Mouse (Mus musculus) megakaryocyte, embryonic 14.5 days (primary cell): ENCODE results near the gene Ppp5c. TPM values are rescaled to one million over a fixed set of nuclear protein-coding genes. Genes with fewer than 3 reads are reported as not detected.
"Not testable (repeated sequence)": the region's sequence is repeated elsewhere in the genome, so short reads cannot be mapped to it uniquely, and the experiment has no call there.

Experiments used
- H3K27me3 ChIP-seq: replicated peaks from 2 replicates; pipeline ENCODE3; 2012; ENCODE audit warnings: inconsistent platforms
- H3K36me3 ChIP-seq: replicated peaks from 2 replicates; pipeline ENCODE3; 2012; ENCODE audit warnings: low read length, inconsistent platforms, mixed read lengths
- H3K4me1 ChIP-seq: 2 replicates; pipeline ENCODE4 v1.6.1; 2012; ENCODE audit warnings: inconsistent platforms
- H3K4me3 ChIP-seq: replicated peaks from 2 replicates; pipeline ENCODE3; 2012; ENCODE audit warnings: moderate library complexity, mild to moderate bottlenecking, inconsistent platforms
- H3K9me3 ChIP-seq: 2 replicates; pipeline ENCODE4 v1.6.1; 2012; ENCODE audit warnings: inconsistent platforms
- FLI1 ChIP-seq: IDR thresholded peaks from 2 replicates; pipeline ENCODE4 v1.6.1; 2012; ENCODE audit warnings: low read length, inconsistent platforms, mixed read lengths
- GATA1 ChIP-seq: IDR thresholded peaks from 3 replicates; pipeline ENCODE4 v1.6.1; 2012; ENCODE audit warnings: mixed read lengths, low read length, inconsistent platforms, borderline replicate concordance
- polyA plus RNA-seq: library from polyadenylated mRNA; stranded (reverse); fragments of >175 nt; gene quantifications from 2 replicates; pipeline ENCODE4 v1.2.3, GENCODE M21; 2012; ENCODE audit warnings: low replicate concordance; ENCODE audit not compliant: insufficient read depth

Gene Ppp5c
- 55.6 and 70.0 TPM in 2 replicates for polyA plus RNA-seq

DNA sequence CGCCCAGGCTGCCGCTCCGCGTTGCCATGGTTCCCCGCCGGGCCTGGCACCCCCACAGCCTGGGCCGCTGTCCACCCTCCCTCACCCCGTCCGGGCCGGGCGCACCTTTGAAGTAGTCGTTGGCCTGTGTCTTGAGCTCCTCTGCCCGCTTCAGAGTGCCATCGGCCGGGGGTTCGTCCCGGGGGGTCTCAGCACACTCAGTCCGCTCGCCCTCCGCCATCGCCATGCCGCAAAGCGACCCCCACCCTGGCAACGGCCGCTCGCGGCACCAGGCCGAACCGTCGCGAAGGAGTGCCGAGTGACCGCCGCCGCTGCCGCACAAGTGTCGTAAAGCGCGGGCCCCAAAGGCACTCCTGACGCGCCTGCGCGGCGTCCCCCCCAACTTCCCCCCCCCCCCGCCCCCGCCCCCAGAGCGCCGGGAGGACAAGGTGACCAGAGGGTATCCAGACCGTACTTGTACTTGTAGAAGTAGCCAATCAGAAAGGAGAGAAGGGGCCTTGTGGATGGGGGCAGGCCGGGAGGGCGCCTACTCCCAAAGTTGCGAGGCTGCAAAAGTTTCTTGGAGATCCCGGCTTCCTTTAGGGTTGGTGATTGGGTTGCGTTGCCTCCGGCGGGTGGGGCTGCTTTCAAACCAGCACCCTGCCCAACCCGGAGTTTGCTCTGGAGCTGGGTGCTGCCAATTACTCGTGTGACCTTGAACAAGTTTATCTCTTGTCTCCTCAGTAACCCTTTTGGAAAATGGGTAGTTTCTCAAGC, at the start of gene Ppp5c:
Gene Ppp5c (minus strand): TSS at position 337 of the 756 bp plus-strand sequence.
- Histone ChIP-seq H3K4me1 (peaks cover 53% of the 10 kb centered on the region), H3K27me3 (no peaks in the 10 kb centered on the region), H3K9me3 (no peaks in the 10 kb centered on the region), H3K36me3 (peaks cover 36% of the 10 kb centered on the region), H3K4me3 (peak within 1 kb of the TSS; percentile 98)
- TF ChIP-seq FLI1 (no peak), GATA1 (no peak)

GRCm38 (mm10) chr7:17076542-17076941, 48.8 kb upstream of the Ppp5c start:
- Histone ChIP-seq H3K36me3 (no peaks in the 10 kb centered on the region), H3K27me3 (peaks cover 8% of the 10 kb centered on the region)
- no peak for TF ChIP-seq FLI1
- no peak for TF ChIP-seq GATA1

GRCm38 (mm10) chr7:17073904-17074615, 46.3 kb upstream of the Ppp5c start, which contains the start of gene Psg16:
TSS of gene Psg16 (plus strand) at chr7:17074040.
- Histone ChIP-seq H3K27me3 (peaks cover 8% of the 10 kb centered on the region), H3K4me3 (no peak within 1 kb of the TSS), H3K36me3 (no peaks in the 10 kb centered on the region), H3K4me1 (peaks cover 9% of the 10 kb centered on the region), H3K9me3 (peaks cover 9% of the 10 kb centered on the region; the same call in 1 of the 2 replicates)
- TF ChIP-seq GATA1 = no peak
- TF ChIP-seq FLI1 = no peak

More at GRCm38 (mm10) chr7:17076542-17076941, 48.8 kb upstream of the Ppp5c start:
- peak overlapping the region; percentile 16 for H3K4me3 ChIP-seq
- H3K4me1 ChIP-seq = peaks cover 9% of the 10 kb centered on the region
- H3K9me3 ChIP-seq = peaks cover 9% of the 10 kb centered on the region; the same call in 1 of the 2 replicates

DNA sequence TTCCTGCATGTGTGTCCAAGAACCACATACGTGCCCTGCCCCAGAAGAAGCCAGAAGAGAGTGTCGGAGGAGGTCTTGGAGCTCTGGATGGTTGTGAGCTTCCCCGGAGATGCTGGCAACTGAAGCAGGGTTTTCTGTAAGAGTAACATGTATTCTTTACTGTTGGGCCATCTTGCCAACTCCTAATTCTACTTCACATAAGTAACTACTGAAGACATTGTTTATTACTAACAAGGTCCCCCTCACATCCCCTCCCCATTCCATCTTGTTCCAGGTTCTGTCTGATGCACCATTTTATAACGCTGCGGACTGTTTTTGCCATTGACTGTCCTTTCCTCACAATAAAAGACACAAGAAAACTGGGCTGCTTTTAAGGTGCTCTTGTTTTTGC, 45.8 kb upstream of the Ppp5c start:
- H3K4me3 ChIP-seq = no peak overlapping the region
- H3K4me1 ChIP-seq = peaks cover 9% of the 10 kb centered on the region
- TF ChIP-seq GATA1 (no peak), FLI1 (no peak)
- H3K36me3 ChIP-seq = no peaks in the 10 kb centered on the region
- peaks cover 8% of the 10 kb centered on the region for H3K27me3 ChIP-seq
- H3K9me3 ChIP-seq = peaks cover 9% of the 10 kb centered on the region; the same call in 1 of the 2 replicates

- H3K9me3 ChIP-seq, H3K36me3 ChIP-seq, H3K4me3 ChIP-seq, H3K4me1 ChIP-seq, H3K27me3 ChIP-seq: not testable (repeated sequence)
These were observed 39.9 kb upstream of the Ppp5c start for GRCm38 (mm10) chr7:17067651-17068050.

DNA sequence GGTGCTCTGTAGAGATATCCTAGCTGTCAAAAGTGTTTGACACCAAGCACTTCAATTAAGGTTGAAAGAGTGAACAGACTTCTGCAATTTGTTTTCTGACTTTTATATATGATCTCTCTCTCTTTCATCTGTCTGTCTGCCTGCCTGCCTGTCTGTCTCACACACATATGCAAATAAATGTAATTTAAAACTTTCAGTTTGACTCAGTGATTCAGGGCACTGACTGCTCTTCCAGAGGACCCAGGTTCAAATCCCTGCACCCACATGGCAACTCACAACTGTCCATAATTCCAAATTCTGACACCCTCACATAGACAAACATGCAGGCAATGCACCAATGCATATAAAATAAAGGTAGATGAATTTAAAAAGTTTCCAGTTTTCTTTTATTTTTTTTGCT, 39.3 kb upstream of the Ppp5c start:
- Histone ChIP-seq H3K36me3 (no peaks in the 10 kb centered on the region), H3K4me1 (peaks cover 11% of the 10 kb centered on the region), H3K4me3 (no peak overlapping the region), H3K9me3 (no peaks in the 10 kb centered on the region), H3K27me3 (peaks cover 11% of the 10 kb centered on the region)
- TF ChIP-seq FLI1 (no peak), GATA1 (no peak)

- TF ChIP-seq GATA1 (no peak), FLI1 (no peak)
- Histone ChIP-seq H3K27me3 (peaks cover 12% of the 10 kb centered on the region), H3K36me3 (no peaks in the 10 kb centered on the region), H3K4me3 (no peak overlapping the region), H3K4me1 (peaks cover 11% of the 10 kb centered on the region), H3K9me3 (no peaks in the 10 kb centered on the region)
These were observed 38.7 kb upstream of the Ppp5c start for GRCm38 (mm10) chr7:17066412-17066811.

DNA sequence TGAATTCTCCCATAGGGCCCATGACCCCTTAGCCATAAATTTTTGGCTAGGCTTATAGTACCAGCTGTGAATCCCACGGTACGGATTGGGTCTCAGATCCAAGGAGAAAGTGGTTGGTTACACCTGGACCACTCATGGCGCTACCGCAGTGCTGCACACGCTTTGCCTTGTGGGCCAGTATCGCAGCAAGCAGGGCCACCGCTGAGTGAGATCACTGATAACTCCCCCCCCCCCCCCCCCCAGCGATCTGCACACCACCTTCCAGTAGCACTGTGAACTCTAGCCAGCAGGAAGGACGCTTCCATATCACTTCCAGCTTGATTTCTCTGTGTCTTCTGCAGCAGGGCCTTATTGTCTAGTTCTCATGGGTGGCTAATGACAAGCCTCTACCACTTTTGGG, 37.9 kb upstream of the Ppp5c start:
- peaks cover 12% of the 10 kb centered on the region for H3K27me3 ChIP-seq
- no peaks in the 10 kb centered on the region for H3K36me3 ChIP-seq
- peaks cover 19% of the 10 kb centered on the region for H3K4me1 ChIP-seq
- no peak overlapping the region for H3K4me3 ChIP-seq
- no peaks in the 10 kb centered on the region for H3K9me3 ChIP-seq
- no peak for TF ChIP-seq GATA1
- no peak for TF ChIP-seq FLI1

DNA sequence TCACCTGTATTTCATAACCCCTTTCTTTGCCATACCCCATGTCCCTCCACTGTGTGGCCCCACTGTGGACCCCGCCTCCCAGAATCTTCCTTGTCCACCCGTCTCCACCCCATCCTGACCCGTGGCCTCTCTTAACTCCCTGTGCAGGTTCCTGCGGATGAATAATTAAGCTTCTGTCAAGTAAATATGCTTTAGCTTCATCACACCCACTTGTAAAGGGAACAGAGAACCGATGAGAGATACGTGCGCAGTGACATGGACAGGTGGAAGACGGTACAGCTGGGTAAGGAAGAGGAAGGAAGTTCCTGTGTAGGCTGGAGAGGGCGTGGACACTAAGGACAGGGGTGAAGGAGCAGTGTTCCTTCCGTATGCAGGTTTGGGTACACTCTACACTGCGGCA, 35.1 kb upstream of the Ppp5c start:
- H3K27me3 ChIP-seq = peaks cover 12% of the 10 kb centered on the region
- H3K4me1 ChIP-seq = peaks cover 47% of the 10 kb centered on the region
- H3K4me3 ChIP-seq = peak overlapping the region; percentile 80

GRCm38 (mm10) chr7:17062389-17062788, 34.7 kb upstream of the Ppp5c start, which contains the start of gene Hif3a:
TSS of gene Hif3a (minus strand) at chr7:17062427.
- Histone ChIP-seq H3K9me3 (no peaks in the 10 kb centered on the region), H3K36me3 (no peaks in the 10 kb centered on the region), H3K4me3 (peak within 1 kb of the TSS; percentile 80), H3K27me3 (peaks cover 12% of the 10 kb centered on the region), H3K4me1 (peaks cover 51% of the 10 kb centered on the region)
- TF ChIP-seq FLI1 = no peak
- no peak for TF ChIP-seq GATA1

More for the DNA sequence above, 35.1 kb upstream of the Ppp5c start:
- TF ChIP-seq FLI1 = no peak
- TF ChIP-seq GATA1 = no peak
- Histone ChIP-seq H3K36me3 (no peaks in the 10 kb centered on the region), H3K9me3 (no peaks in the 10 kb centered on the region)
